Mouse (Mus musculus) left cerebral cortex, postnatal 14 days (tissue): ENCODE measurements around the gene Rnf180. TPM values are rescaled to one million over a fixed set of nuclear protein-coding genes. Genes with fewer than 3 reads are reported as not detected.
A peak's percentile ranks its signal among the peaks of the same experiment; 100 is the strongest.
"Not testable (repeated sequence)": the region's sequence is repeated elsewhere in the genome, so short reads cannot be mapped to it uniquely, and the experiment has no call there.

ENCODE experiments used
- DNase-seq, 2 experiments: peaks; one replicate each; pipeline ENCODE4 v3.0.0; 2021 to 2022; ENCODE audit warnings: low spot score in 2 of 2, mixed read lengths in 1 of 2
- intact Hi-C: fragments of 180-260 bp; cut with DNase I; formaldehyde crosslinking; loops from one replicate; pipeline ENCODE4 v1.15.1; 2025
- long read RNA-seq, 2 experiments: library from polyadenylated mRNA; stranded (forward); transcript quantifications; one replicate each; pipeline ENCODE4 v2.0.0; 2021
- total RNA-seq, 2 experiments: library from RNA; stranded (reverse); gene quantifications; 2 replicates each; pipeline ENCODE4 v1.2.3; 2021

Rnf180 gene
- total RNA-seq, result 10 to 100 TPM; 20.2 to 20.9 TPM
- long read RNA-seq, experiment 1, transcript Rnf180-205 (8 exons, 3,279 nt), result major isoform, 8 of 41 reads
- long read RNA-seq, experiment 1, transcript Rnf180-203 (8 exons, 2,734 nt), result minor isoform, 5 of 41 reads
- long read RNA-seq, experiment 1, partial matches to known transcripts, result 18 of 41 reads
- long read RNA-seq, experiment 1, other reads (novel, unspliced or antisense), result 10 of 41 reads
- long read RNA-seq, experiment 2, transcript Rnf180-205 (8 exons, 3,279 nt), result major isoform, 7 of 35 reads
- long read RNA-seq, experiment 2, partial matches to known transcripts, result 21 of 35 reads
- long read RNA-seq, experiment 2, other reads (novel, unspliced or antisense), result 4 of 35 reads

GRCm38 (mm10) chr13:105294715-105295114, at the start of gene Rnf180:
Gene Rnf180 (minus strand): TSS chr13:105294815.
- no peak for DNase-seq
- intact Hi-C loops, result no loop called here

- intact Hi-C loops, result no loop called here
- DNase-seq, result no peak
These were observed 36.8 kb upstream of the Rnf180 start for GRCm38 (mm10) chr13:105331199-105331968.

GRCm38 (mm10) chr13:105326946-105327345, 32.3 kb upstream of the Rnf180 start:
- no peak for DNase-seq
- intact Hi-C loops, result no loop called here

- no peak for DNase-seq
- intact Hi-C loops, result no loop called here
These were observed 22.3 kb upstream of the Rnf180 start for GRCm38 (mm10) chr13:105316926-105317325.

- DNase-seq, result no peak
- intact Hi-C loops, result no loop called here
These were observed 21.4 kb upstream of the Rnf180 start for GRCm38 (mm10) chr13:105316009-105316408.

GRCm38 (mm10) chr13:105312763-105313162, 18.1 kb upstream of the Rnf180 start:
- intact Hi-C loops, result no loop called here
- no peak for DNase-seq

GRCm38 (mm10) chr13:105310562-105310961, 15.9 kb upstream of the Rnf180 start:
- intact Hi-C loops, result not testable (repeated sequence)

GRCm38 (mm10) chr13:105305513-105305912, 10.9 kb upstream of the Rnf180 start:
- intact Hi-C loops, result no loop called here
- DNase-seq, result no peak

More at GRCm38 (mm10) chr13:105310562-105310961, 15.9 kb upstream of the Rnf180 start:
- not testable (repeated sequence) for DNase-seq

GRCm38 (mm10) chr13:105304054-105304453, 9.4 kb upstream of the Rnf180 start:
- intact Hi-C loops, result no loop called here
- no peak for DNase-seq

- intact Hi-C loops, result no loop called here
- DNase-seq, result peak in 1 of 2 experiments; percentile 24
These were observed 5.4 kb upstream of the Rnf180 start for GRCm38 (mm10) chr13:105300009-105300346.

GRCm38 (mm10) chr13:105299162-105300008, 4.8 kb upstream of the Rnf180 start:
- intact Hi-C loops, result no loop called here

GRCm38 (mm10) chr13:105293781-105294667, 591 bp downstream of the Rnf180 start:
- DNase-seq, result peak; percentile 35 to 60
- intact Hi-C loops, result no loop called here

More at GRCm38 (mm10) chr13:105299162-105300008, 4.8 kb upstream of the Rnf180 start:
- no peak for DNase-seq

GRCm38 (mm10) chr13:105291816-105292215, 2.8 kb downstream of the Rnf180 start:
- DNase-seq, result peak; percentile 79 to 80
- intact Hi-C loops, result no loop called here

- intact Hi-C loops, result no loop called here
- DNase-seq, result no peak
These were observed 4.0 kb downstream of the Rnf180 start for GRCm38 (mm10) chr13:105290594-105290993.

- intact Hi-C loops, result no loop called here
- DNase-seq, result no peak
These were observed 4.6 kb downstream of the Rnf180 start for GRCm38 (mm10) chr13:105290021-105290420.

GRCm38 (mm10) chr13:105279397-105280018, 15.1 kb downstream of the Rnf180 start:
- no peak for DNase-seq
- intact Hi-C loops, result no loop called here

- intact Hi-C loops, result no loop called here
- DNase-seq, result no peak
These were observed 24.1 kb downstream of the Rnf180 start for GRCm38 (mm10) chr13:105270394-105271094.

GRCm38 (mm10) chr13:105267464-105267863, 27.2 kb downstream of the Rnf180 start:
- intact Hi-C loops, result loop anchor here (2.0 kb wide), 1 partner anchor 109 kb away; no protein-coding TSS in a partner anchor
- no peak for DNase-seq
